Mouse (Mus musculus) CH12F3 (cell line): ENCODE measurements around the gene Rasl12.

Source experiments
- in situ Hi-C: fragments of 300-500 bp; cut with MboI; formaldehyde crosslinking; loops from 2 replicates; pipeline ENCODE4 v1.14.3; 2020; ENCODE audit warnings: low sequenced_read_pairs

The Rasl12 gene

GRCm38 (mm10) chr9:65392638-65393364 is 5.5 kb upstream of the Rasl12 start:
- in situ Hi-C loops: no loop called here

- in situ Hi-C loops: no loop called here
Measured at GRCm38 (mm10) chr9:65393606-65394005, 4.7 kb upstream of the Rasl12 start.

GRCm38 (mm10) chr9:65394360-65394759 is 3.9 kb upstream of the Rasl12 start:
- in situ Hi-C loops: no loop called here

GRCm38 (mm10) chr9:65399934-65400333 is 1.6 kb downstream of the Rasl12 start:
- in situ Hi-C loops: no loop called here

- in situ Hi-C loops: no loop called here
Measured at GRCm38 (mm10) chr9:65404331-65405183, 6.3 kb downstream of the Rasl12 start.

- in situ Hi-C loops: no loop called here
Measured at GRCm38 (mm10) chr9:65405184-65405449, 6.8 kb downstream of the Rasl12 start.

GRCm38 (mm10) chr9:65407327-65407726 is 9.0 kb downstream of the Rasl12 start:
- in situ Hi-C loops: no loop called here

GRCm38 (mm10) chr9:65407861-65408260 is 9.6 kb downstream of the Rasl12 start:
- in situ Hi-C loops: no loop called here

GRCm38 (mm10) chr9:65408871-65409295 is 10.6 kb downstream of the Rasl12 start:
- in situ Hi-C loops: no loop called here

GRCm38 (mm10) chr9:65410378-65410777 is 12.1 kb downstream of the Rasl12 start:
- in situ Hi-C loops: no loop called here

- in situ Hi-C loops: no loop called here
Measured at GRCm38 (mm10) chr9:65411326-65411725, 13.0 kb downstream of the Rasl12 start.

GRCm38 (mm10) chr9:65417738-65418137 is 19.4 kb downstream of the Rasl12 start:
- in situ Hi-C loops: no loop called here

GRCm38 (mm10) chr9:65419633-65420032 is 21.3 kb downstream of the Rasl12 start:
- in situ Hi-C loops: no loop called here

GRCm38 (mm10) chr9:65422760-65423501 is 24.6 kb downstream of the Rasl12 start, which contains the start of gene Slc51b:
Gene Slc51b, minus strand, starts transcription at chr9:65422955.
- in situ Hi-C loops: no loop called here

GRCm38 (mm10) chr9:65424393-65424792 is 26.1 kb downstream of the Rasl12 start:
- in situ Hi-C loops: no loop called here

GRCm38 (mm10) chr9:65427511-65427910 is 29.2 kb downstream of the Rasl12 start:
- in situ Hi-C loops: loop anchor here (25.0 kb wide), 1 partner anchor 160 kb away; the partner anchor contains the start of genes Pif1 and Plekho2

- in situ Hi-C loops: loop anchor here (25.0 kb wide), 1 partner anchor 159 kb away; the partner anchor contains the start of genes Pif1 and Plekho2
Measured at GRCm38 (mm10) chr9:65428003-65428402, 29.7 kb downstream of the Rasl12 start.

GRCm38 (mm10) chr9:65430401-65430800 is 32.1 kb downstream of the Rasl12 start:
- in situ Hi-C loops: loop anchor here (25.0 kb wide), 1 partner anchor 157 kb away; the partner anchor contains the start of genes Pif1 and Plekho2

- in situ Hi-C loops: loop anchor here (25.0 kb wide), 1 partner anchor 156 kb away; the partner anchor contains the start of genes Pif1 and Plekho2
Measured at GRCm38 (mm10) chr9:65430921-65431320, 32.6 kb downstream of the Rasl12 start.

GRCm38 (mm10) chr9:65432236-65432635 is 33.9 kb downstream of the Rasl12 start:
- in situ Hi-C loops: loop anchor here (25.0 kb wide), 1 partner anchor 155 kb away; the partner anchor contains the start of genes Pif1 and Plekho2

- in situ Hi-C loops: loop anchor here (25.0 kb wide), 1 partner anchor 153 kb away; the partner anchor contains the start of genes Pif1 and Plekho2
Measured at GRCm38 (mm10) chr9:65434140-65434539, 35.8 kb downstream of the Rasl12 start.
